Mouse (Mus musculus): Measurements from ENCODE around the gene Jph3. TPM values are rescaled to one million over a fixed set of nuclear protein-coding genes. Genes with fewer than 3 reads are reported as not detected.

Jph3 gene
- total RNA-seq, 2 experiments from 2014 or later = not detected

GRCm38 (mm10) chr8:121827726-121828125, 98.3 kb downstream of the Jph3 start:
- no peak for DNase-seq
- intact Hi-C loops (cut with DNase I) = no loop called here

- no peak for DNase-seq
- intact Hi-C loops (cut with DNase I) = no loop called here
These were observed 99.1 kb downstream of the Jph3 start for GRCm38 (mm10) chr8:121828376-121829023.

DNA sequence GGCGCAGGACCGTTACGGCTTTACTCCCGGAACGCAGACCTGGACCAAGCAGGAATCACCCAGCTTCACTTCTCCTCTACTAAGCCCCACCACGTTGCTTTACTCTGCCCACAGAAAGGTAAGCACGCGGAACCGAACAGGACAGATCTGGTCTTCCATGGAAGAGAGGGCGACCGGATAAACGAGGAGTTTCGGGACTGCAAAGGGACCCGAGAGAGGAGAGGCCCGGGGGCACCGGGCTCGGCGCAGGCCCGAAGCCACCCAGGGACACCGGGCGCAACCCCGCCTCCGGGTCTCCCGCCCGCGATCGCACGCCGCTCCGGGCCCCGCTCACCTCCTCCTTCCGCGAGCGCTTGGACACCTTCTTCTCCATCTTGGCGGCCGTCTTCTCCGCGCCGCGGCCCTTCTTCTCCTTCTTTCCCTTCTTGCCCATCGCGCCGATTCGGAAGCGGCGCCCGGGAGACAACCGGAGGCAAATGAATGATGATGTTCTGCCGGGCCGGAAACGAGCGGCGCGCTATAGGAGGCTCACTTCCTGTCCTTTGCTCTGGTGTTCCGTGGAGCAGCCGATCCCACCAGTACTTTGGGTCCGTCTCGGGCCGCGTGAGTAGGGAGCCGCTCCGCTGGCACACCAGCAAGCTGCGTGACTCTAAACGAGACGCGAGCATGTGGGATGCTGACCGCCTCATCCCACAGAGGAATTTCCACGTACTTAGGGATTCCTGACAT, 99.8 kb downstream of the Jph3 start, which contains the start of gene Klhdc4:
Klhdc4 (minus strand) TSS at position 522 of the 729 bp plus-strand sequence.
- intact Hi-C loops (cut with DNase I) = no loop called here
- DNase-seq = peak; percentile 82 to 89

- no peak for DNase-seq
- intact Hi-C loops (cut with DNase I) = loop anchor here (5.0 kb wide), 1 partner anchor 113 kb away; no protein-coding TSS in a partner anchor
These were observed 100.4 kb downstream of the Jph3 start for GRCm38 (mm10) chr8:121829777-121830362.

- intact Hi-C loops (cut with DNase I) = loop anchor here (5.0 kb wide), 1 partner anchor 115 kb away; no protein-coding TSS in a partner anchor
- no peak for DNase-seq
These were observed 102.6 kb downstream of the Jph3 start for GRCm38 (mm10) chr8:121832061-121832460.

DNA sequence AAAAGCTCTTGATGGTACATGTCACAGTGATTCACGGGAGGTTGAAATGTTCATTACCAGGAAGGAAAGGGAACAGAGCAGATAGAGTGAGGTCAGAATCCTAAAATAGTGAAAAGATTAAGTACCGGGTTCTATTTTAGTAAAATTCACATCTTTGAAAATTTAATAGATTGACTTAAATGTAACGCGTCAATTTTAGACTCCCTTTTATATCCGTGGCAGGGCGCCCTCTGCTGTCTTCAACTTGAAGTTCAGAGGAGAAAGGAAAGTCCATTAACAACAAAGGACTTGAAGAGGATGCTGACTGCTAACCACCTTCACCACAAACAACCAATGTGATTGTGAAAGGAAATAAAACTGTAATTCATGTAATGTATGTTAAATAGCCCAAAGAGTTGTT, 103.1 kb downstream of the Jph3 start:
- intact Hi-C loops (cut with DNase I) = loop anchor here (5.0 kb wide), 1 partner anchor 115 kb away; no protein-coding TSS in a partner anchor
- peak in 1 of 2 experiments; percentile 35 for DNase-seq

GRCm38 (mm10) chr8:121841242-121841641, 111.8 kb downstream of the Jph3 start:
- intact Hi-C loops (cut with DNase I) = no loop called here
- no peak for DNase-seq

GRCm38 (mm10) chr8:121842064-121842955, 112.9 kb downstream of the Jph3 start:
- intact Hi-C loops (cut with DNase I) = no loop called here
- no peak for DNase-seq

DNA sequence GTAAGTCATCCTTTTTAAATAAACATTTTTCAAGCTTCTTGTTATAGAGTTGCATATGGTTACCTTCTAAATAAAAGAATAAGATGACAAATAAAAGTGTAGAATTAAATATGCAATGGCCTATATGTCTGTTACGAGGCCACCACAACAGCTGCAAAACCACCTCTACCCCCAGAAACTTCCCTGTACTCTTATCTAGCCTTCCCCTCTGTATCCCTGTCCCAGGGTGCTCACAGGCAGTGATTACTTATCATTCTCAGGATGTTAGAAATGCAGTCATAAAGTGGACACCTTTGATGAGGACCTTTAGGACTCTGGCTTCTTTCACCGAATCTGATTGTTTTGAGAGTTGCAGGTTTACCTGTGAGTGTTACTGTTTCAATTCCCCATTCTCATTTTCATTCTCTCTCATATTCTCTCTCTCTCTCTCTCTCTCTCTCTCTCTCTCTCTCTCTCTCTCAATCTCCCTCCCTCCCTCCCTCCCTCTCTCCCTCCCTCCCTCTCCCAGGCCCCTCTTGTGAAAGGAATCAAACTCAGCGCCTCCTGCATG, 113.8 kb downstream of the Jph3 start:
- intact Hi-C loops (cut with DNase I) = no loop called here
- DNase-seq = no peak

Other genes with a start within 250 kb of the Jph3 start
- not detected for gene 1700018B08Rik, start 185.3 kb upstream of the Jph3 start, total RNA-seq (2021)
- gene Fbxo31, start 150.8 kb upstream of the Jph3 start, total RNA-seq (2021) = 100 to 1,000 TPM; 100 to 124 TPM
- 100 to 1,000 TPM; 133 to 158 TPM for gene Map1lc3b, start 139.3 kb upstream of the Jph3 start, total RNA-seq (2021)
- 10 to 100 TPM; 14.2 to 17.2 TPM for gene Zcchc14, start 76.7 kb upstream of the Jph3 start, total RNA-seq (2021)
- 1 to 10 TPM; 9.0 TPM for gene Klhdc4, start 99.9 kb downstream of the Jph3 start, total RNA-seq (2021)
- 1 to 10 TPM; 1.9 to 2.1 TPM for gene Slc7a5, start 178.1 kb downstream of the Jph3 start, total RNA-seq (2021)
- not detected for gene Car5a, start 215.3 kb downstream of the Jph3 start, total RNA-seq (2021)
- 10 to 100 TPM in 1 of 2 experiments, 1 to 10 TPM in 1; 6.6 to 17.8 TPM for gene Banp, start 220.1 kb downstream of the Jph3 start, total RNA-seq (2021)